Mouse (Mus musculus) stomach, postnatal 0 days (tissue): ENCODE measurements around the gene Arf3.

Source experiments
- CTCF ChIP-seq: IDR thresholded peaks from 2 replicates; pipeline ENCODE4 v1.5.1; 2016; ENCODE audit warnings: antibody characterized with exemption, low read depth, mild to moderate bottlenecking, moderate library complexity
- EP300 ChIP-seq: optimal IDR thresholded peaks from 2 replicates; pipeline ENCODE3; 2016; ENCODE audit warnings: antibody characterized with exemption

DNA sequence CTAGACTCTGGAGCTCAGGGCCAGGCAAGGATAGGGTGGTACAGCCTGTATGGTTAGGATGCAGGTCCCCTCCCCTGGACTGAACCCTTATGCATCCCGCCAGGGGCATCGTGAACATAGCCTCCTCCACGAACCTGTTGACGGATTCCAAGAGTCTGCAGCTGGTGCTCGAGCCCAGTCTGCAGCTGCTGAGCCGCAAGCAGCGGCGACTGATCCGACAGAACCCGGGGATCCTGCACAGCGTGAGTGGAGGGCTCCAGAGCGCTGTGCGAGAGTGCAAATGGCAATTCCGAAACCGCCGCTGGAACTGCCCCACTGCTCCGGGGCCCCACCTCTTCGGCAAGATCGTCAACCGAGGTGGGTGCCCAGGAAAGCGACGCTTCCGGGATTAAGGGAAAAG is 27.7 kb upstream of the Arf3 start:
- no peak for TF ChIP-seq CTCF
- no peak for TF ChIP-seq EP300
